14 mouse cellular contexts compared by ENCODE assay signal in the genomic region with DNA sequence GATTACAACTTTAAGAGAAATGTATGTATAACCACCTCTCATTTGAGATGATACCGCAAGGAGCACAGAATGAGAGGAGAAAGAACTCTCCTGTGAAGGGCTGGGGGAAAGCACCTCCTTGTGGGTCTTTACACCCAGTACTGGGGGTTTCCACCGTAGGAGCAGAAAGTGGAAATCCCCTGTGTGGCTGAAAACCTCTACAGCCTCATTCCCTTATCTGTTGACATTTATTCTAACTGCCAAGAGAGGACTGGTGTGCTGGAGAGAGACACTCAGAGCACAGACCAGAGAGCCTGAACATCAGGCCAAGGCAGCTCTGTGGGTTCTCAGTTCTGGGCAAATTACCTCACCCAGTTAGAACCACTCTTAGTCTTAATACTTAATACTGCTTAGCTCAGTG. TPM values are rescaled to one million over a fixed set of nuclear protein-coding genes. Genes with fewer than 3 reads are reported as not detected.
"Had no signal": no experiment of that assay in that cellular context is flagged by ENCODE, and none has a peak within 500 bp of the region (broad histone marks: within the 10 kb centered on the region; RNA-seq: fewer than 3 reads in every experiment).

No protein-coding gene starts in this region.

- ATAC-seq: lung, postnatal 0 days had no signal

- H3K36me3 ChIP-seq: limb, embryonic 10.5 days; liver, embryonic 15.5 days; midbrain, embryonic 10.5 days; stomach, embryonic 15.5 days had no signal

- H3K9ac ChIP-seq: liver, embryonic 15.5 days; stomach, embryonic 15.5 days had no signal

- H3K27ac ChIP-seq: limb, embryonic 10.5 days; liver, embryonic 15.5 days; midbrain, embryonic 10.5 days; stomach, embryonic 15.5 days had no signal

- H3K4me3 ChIP-seq: limb, embryonic 10.5 days; liver, embryonic 15.5 days; midbrain, embryonic 10.5 days; stomach, embryonic 15.5 days had no signal

- H3K9me3 ChIP-seq: limb, embryonic 10.5 days; liver, embryonic 15.5 days; midbrain, embryonic 10.5 days; stomach, embryonic 15.5 days had no signal

- H3K27me3 ChIP-seq: liver, embryonic 15.5 days; stomach, embryonic 15.5 days had no signal

- H3K4me2 ChIP-seq: liver, embryonic 11.5 days; liver, embryonic 15.5 days; stomach, embryonic 15.5 days had no signal

- DNase-seq: kidney, adult 18-20 months; kidney, postnatal 14 days; lung, adult 2 months; lung, postnatal 36 days; midbrain, embryonic 14.5 days; thymus, adult 2 months; thymus, postnatal 25 days had no signal

- H3K4me1 ChIP-seq: limb, embryonic 10.5 days; liver, embryonic 15.5 days; midbrain, embryonic 10.5 days; stomach, embryonic 15.5 days had no signal

RNA-seq across cellular contexts. Expression of a gene that starts 33.5 kb away (rescaled TPM):
- polyA plus RNA-seq: kidney, embryonic 14.5 days; limb, embryonic 10.5 days; liver, embryonic 15.5 days; lung, postnatal 0 days had no signal
